Mouse (Mus musculus) MEL (cell line): ENCODE data around the gene Glra2. TPM values are rescaled to one million over a fixed set of nuclear protein-coding genes. Genes with fewer than 3 reads are reported as not detected.
"Not testable (repeated sequence)": the region's sequence is repeated elsewhere in the genome, so short reads cannot be mapped to it uniquely, and the experiment has no call there.

Source experiments
- DNase-seq: peaks from one replicate; pipeline ENCODE4 v3.0.0; 2011; ENCODE audit warnings: low read depth, low spot score
- H3K27ac ChIP-seq: 2 replicates; pipeline ENCODE4 v1.5.1; 2012; ENCODE audit warnings: low read depth, mild to moderate bottlenecking, control low read depth, low read length, moderate library complexity; ENCODE audit not compliant: control insufficient read depth
- H3K27me3 ChIP-seq, 2 experiments: fragments of 150-350 bp in 1 of 2; sonication (generic) in 1 of 2; 2 replicates each; pipeline ENCODE4 v1.6.1; 2012; ENCODE audit warnings: low read length in 2 of 2, mild to moderate bottlenecking in 2 of 2, improper control_type of control experiment in 1 of 2, moderate library complexity in 1 of 2; ENCODE audit not compliant: insufficient read depth in 2 of 2, control insufficient read depth in 1 of 2
- H3K36me3 ChIP-seq, 2 experiments: 2 replicates each; pipeline ENCODE4 v1.6.1; 2012 to 2014; ENCODE audit warnings: low read length in 2 of 2, improper control_type of control experiment in 1 of 2, inconsistent platforms in 1 of 2, mild to moderate bottlenecking in 1 of 2; ENCODE audit not compliant: insufficient read depth in 2 of 2, control insufficient read depth in 1 of 2
- H3K4me1 ChIP-seq, 2 experiments: fragments of 150-350 bp in 1 of 2; sonication (generic) in 1 of 2; 2 replicates each; pipeline ENCODE4 v1.6.1; 2012; ENCODE audit warnings: low read length in 2 of 2, improper control_type of control experiment in 1 of 2, mild to moderate bottlenecking in 1 of 2; ENCODE audit not compliant: insufficient read depth in 2 of 2, control insufficient read depth in 1 of 2
- H3K4me3 ChIP-seq, 2 experiments: fragments of 150-350 bp in 1 of 2; sonication (generic) in 1 of 2; 2 replicates each; pipeline ENCODE4 v1.5.1; 2012; ENCODE audit warnings: low read depth in 2 of 2, low read length in 2 of 2, mild to moderate bottlenecking in 2 of 2, moderate library complexity in 2 of 2, control low read depth in 1 of 2, improper control_type of control experiment in 1 of 2; ENCODE audit not compliant: control insufficient read depth in 1 of 2, insufficient read depth in 1 of 2
- H3K79me2 ChIP-seq: 2 replicates; pipeline ENCODE4 v1.6.1; 2012; ENCODE audit warnings: mild to moderate bottlenecking, low read length, moderate library complexity; ENCODE audit not compliant: control insufficient read depth, poor library complexity, insufficient read depth
- H3K9ac ChIP-seq: 2 replicates; pipeline ENCODE4 v1.6.1; 2012; ENCODE audit warnings: low read depth, mild to moderate bottlenecking, control low read depth, low read length, moderate library complexity; ENCODE audit not compliant: control insufficient read depth, poor library complexity, severe bottlenecking
- H3K9me3 ChIP-seq: fragments of 150-350 bp; sonication (generic); replicated peaks from 2 replicates; pipeline ENCODE4 v1.6.1; 2012; ENCODE audit warnings: mild to moderate bottlenecking, low read length, improper control_type of control experiment, moderate library complexity; ENCODE audit not compliant: insufficient read depth
- BHLHE40 ChIP-seq: IDR thresholded peaks from 2 replicates; pipeline ENCODE4 v1.6.1; 2012; ENCODE audit warnings: low read depth, mild to moderate bottlenecking, inconsistent platforms, low read length, improper control_type of control experiment, borderline replicate concordance
- EP300 ChIP-seq, 2 experiments: IDR thresholded peaks; 2 replicates each; pipeline ENCODE4 v1.6.1; 2011; ENCODE audit warnings: improper control_type of control experiment in 2 of 2, low read length in 2 of 2, low read depth in 1 of 2, mild to moderate bottlenecking in 1 of 2
- HCFC1 ChIP-seq: IDR thresholded peaks from 2 replicates; pipeline ENCODE4 v1.6.1; 2012; ENCODE audit warnings: low read depth, mild to moderate bottlenecking, inconsistent platforms, low read length, improper control_type of control experiment, moderate library complexity
- MAFK ChIP-seq: IDR thresholded peaks from 2 replicates; pipeline ENCODE4 v1.6.1; 2011; ENCODE audit warnings: low read depth, mild to moderate bottlenecking, low read length, improper control_type of control experiment, borderline replicate concordance
- MAX ChIP-seq: IDR thresholded peaks from 2 replicates; pipeline ENCODE4 v1.6.1; 2011; ENCODE audit warnings: low read length, improper control_type of control experiment
- NRF1 ChIP-seq: IDR thresholded peaks from 2 replicates; pipeline ENCODE4 v1.6.1; 2014; ENCODE audit warnings: low read depth, mild to moderate bottlenecking, inconsistent platforms, low read length, improper control_type of control experiment, moderate library complexity; ENCODE audit not compliant: poor library complexity, insufficient read depth, severe bottlenecking
- RCOR1 ChIP-seq: IDR thresholded peaks from 2 replicates; pipeline ENCODE4 v1.6.1; 2012; ENCODE audit warnings: low read depth, mild to moderate bottlenecking, inconsistent platforms, low read length, improper control_type of control experiment
- SMC3 ChIP-seq: IDR thresholded peaks from 2 replicates; pipeline ENCODE4 v1.6.1; 2011; ENCODE audit warnings: low read depth, low read length, improper control_type of control experiment
- TBP ChIP-seq: IDR thresholded peaks from 2 replicates; pipeline ENCODE4 v1.8.0; 2011; ENCODE audit warnings: low read depth, low read length, improper control_type of control experiment
- UBTF ChIP-seq: IDR thresholded peaks from 2 replicates; pipeline ENCODE4 v1.6.1; 2012; ENCODE audit warnings: low read depth, mild to moderate bottlenecking, inconsistent platforms, low read length, improper control_type of control experiment, moderate library complexity, borderline replicate concordance; ENCODE audit not compliant: insufficient read depth
- ZKSCAN1 ChIP-seq: IDR thresholded peaks from 2 replicates; pipeline ENCODE4 v1.6.1; 2012; ENCODE audit warnings: low read depth, mild to moderate bottlenecking, inconsistent platforms, low read length, improper control_type of control experiment, moderate library complexity
- ZMIZ1 ChIP-seq: IDR thresholded peaks from 2 replicates; pipeline ENCODE4 v1.6.1; 2012; ENCODE audit warnings: low read depth, mild to moderate bottlenecking, inconsistent platforms, low read length, improper control_type of control experiment, moderate library complexity
- polyA plus RNA-seq, 2 experiments: library from polyadenylated mRNA; stranded (reverse) in 1 of 2; unstranded in 1 of 2; fragments of >175 nt in 1 of 2; fragments of >200 nt in 1 of 2; gene quantifications; 2 replicates each; pipeline versions ENCODE4 v1.2.1 to v1.2.4; 2012; ENCODE audit warnings: low replicate concordance in 2 of 2, low read depth in 1 of 2; ENCODE audit not compliant: insufficient read length in 2 of 2, insufficient read depth in 1 of 2, missing spikeins in 1 of 2
- total RNA-seq: library from RNA; depleted of rRNA; stranded (reverse); fragments of 300-350 nt; gene quantifications from 2 replicates; pipeline ENCODE4 v1.2.3, GENCODE M21; 2012

Glra2 gene
- total and polyA plus RNA-seq, 3 experiments: not detected

GRCm38 (mm10) chrX:165193550-165193949 lies 133.6 kb downstream of the Glra2 start:
- TF ChIP-seq BHLHE40 (no peak), SMC3 (no peak), EP300 (IDR thresholded peaks at IDR 0.05; ENCODE audit: low read depth in 1 of 2, low read length in 2 of 2) (no peak), NRF1 (no peak), MAX (no peak), TBP (no peak), ZMIZ1 (no peak), MAFK (no peak)
- Histone ChIP-seq H3K79me2 (no peaks in the 10 kb centered on the region), H3K4me3 (no peak overlapping the region), H3K9ac (no peak overlapping the region), H3K4me1 (no peaks in the 10 kb centered on the region), H3K27ac (no peak overlapping the region), H3K27me3 (no peaks in the 10 kb centered on the region), H3K36me3 (no peaks in the 10 kb centered on the region), H3K9me3 (no peaks in the 10 kb centered on the region)
- no peak for DNase-seq

- H3K9me3 ChIP-seq: no peaks in the 10 kb centered on the region
- no peaks in the 10 kb centered on the region for H3K27me3 ChIP-seq
- no peak overlapping the region for H3K27ac ChIP-seq
- TF ChIP-seq ZKSCAN1: no peak
- TF ChIP-seq NRF1: no peak
- TF ChIP-seq EP300 (IDR thresholded peaks at IDR 0.05; ENCODE audit: low read depth in 1 of 2, low read length in 2 of 2): no peak
- no peak for TF ChIP-seq RCOR1
- no peak for TF ChIP-seq UBTF
- no peak for TF ChIP-seq ZMIZ1
- no peak for TF ChIP-seq HCFC1
- no peaks in the 10 kb centered on the region for H3K36me3 ChIP-seq
- no peaks in the 10 kb centered on the region for H3K4me1 ChIP-seq
- no peaks in the 10 kb centered on the region for H3K79me2 ChIP-seq
- H3K9ac ChIP-seq: no peak overlapping the region
- no peak for DNase-seq
- no peak overlapping the region for H3K4me3 ChIP-seq
These were observed 136.0 kb downstream of the Glra2 start for GRCm38 (mm10) chrX:165191170-165191569.

- H3K36me3 ChIP-seq, H3K9ac ChIP-seq, H3K9me3 ChIP-seq, H3K4me1 ChIP-seq, DNase-seq, H3K79me2 ChIP-seq, H3K27ac ChIP-seq, H3K4me3 ChIP-seq, H3K27me3 ChIP-seq: not testable (repeated sequence)
These were observed 144.2 kb downstream of the Glra2 start for GRCm38 (mm10) chrX:165182948-165183347.
